Mouse (Mus musculus) left cerebral cortex, adult 18-20 months (tissue): ENCODE data around the gene Hist1h2bp. TPM values are rescaled to one million over a fixed set of nuclear protein-coding genes. Genes with fewer than 3 reads are reported as not detected.

Experiments used
- microRNA-seq, 2 experiments: library from miRNA; unstranded; fragments of <30 nt; microRNA quantifications; one replicate each; pipeline ENCODE4 v1.2.0; 2021
- total RNA-seq, 2 experiments: library from RNA; stranded (reverse); gene quantifications; 2 replicates each; pipeline ENCODE4 v1.2.3; 2021

Hist1h2bp gene
- total RNA-seq, 2 experiments from 2014 or later = 4.1 to 7.0 TPM

Small RNA genes lying within 50 kb of the gene (microRNA-seq; reads per million reads assigned to microRNA genes)
- gene Gm19658 (0 reads per million in 2 experiments), gene Gm44346 (0 reads per million in 2 experiments), gene Gm44454 (0 reads per million in 2 experiments), gene Gm44466 (0 reads per million in 2 experiments)

Other genes with a start within 250 kb of the Hist1h2bp start
- not detected for gene Olfr1366, start 244.7 kb upstream of the Hist1h2bp start, total RNA-seq
- not detected for gene Olfr1535, start 227.6 kb upstream of the Hist1h2bp start, total RNA-seq
- not detected for gene Olfr1364, start 205.7 kb upstream of the Hist1h2bp start, total RNA-seq
- not detected for gene Olfr1362, start 173.4 kb upstream of the Hist1h2bp start, total RNA-seq
- not detected for gene Olfr11, start 144.9 kb upstream of the Hist1h2bp start, total RNA-seq
- not detected for gene Olfr1361, start 124.1 kb upstream of the Hist1h2bp start, total RNA-seq
- not detected for gene Olfr1360, start 110.1 kb upstream of the Hist1h2bp start, total RNA-seq
- gene Olfr1359, start 89.3 kb upstream of the Hist1h2bp start, total RNA-seq = not detected
- gene Hist1h2bl, start 71.3 kb upstream of the Hist1h2bp start, total RNA-seq = 10 to 100 TPM; 20.0 to 20.4 TPM
- 10 to 100 TPM; 20.3 to 34.8 TPM for gene Hist1h2ai, start 71.0 kb upstream of the Hist1h2bp start, total RNA-seq
- gene Hist1h3h, start 69.8 kb upstream of the Hist1h2bp start, total RNA-seq = 10 to 100 TPM; 57.9 to 62.6 TPM
- gene Hist1h2bm, start 65.4 kb upstream of the Hist1h2bp start, total RNA-seq = 1 to 10 TPM; 2.7 to 2.9 TPM
- 10 to 100 TPM; 21.0 to 22.9 TPM for gene Hist1h4j, start 52.4 kb upstream of the Hist1h2bp start, total RNA-seq
- gene Hist1h4k, start 37.0 kb upstream of the Hist1h2bp start, total RNA-seq = 100 to 1,000 TPM; 420 to 436 TPM
- gene Hist1h2ak, start 33.6 kb upstream of the Hist1h2bp start, total RNA-seq = 10 to 100 TPM; 10.2 to 19.7 TPM
- gene Hist1h2bn, start 33.3 kb upstream of the Hist1h2bp start, total RNA-seq = 1 to 10 TPM; 6.3 to 9.2 TPM
- gene Hist1h1b, start 6.8 kb upstream of the Hist1h2bp start, total RNA-seq = 1 to 10 TPM; 8.4 to 9.0 TPM
- gene Hist1h3i, start 4.1 kb upstream of the Hist1h2bp start, total RNA-seq = 10 to 100 TPM; 65.2 to 77.9 TPM
- gene Hist1h2an, start 243 bp upstream of the Hist1h2bp start, total RNA-seq = 1 to 10 TPM; 1.1 to 2.8 TPM
- gene Hist1h2bq, start 22.7 kb downstream of the Hist1h2bp start, total RNA-seq = 10 to 100 TPM; 23.2 to 34.4 TPM
- gene Hist1h2ao, start 23.0 kb downstream of the Hist1h2bp start, total RNA-seq = 1 to 10 TPM in 1 of 2 experiments, not detected in 1; 6.2 TPM
- 100 to 1,000 TPM; 252 to 307 TPM for gene Hist1h4m, start 24.3 kb downstream of the Hist1h2bp start, total RNA-seq
- gene Hist1h4n, start 44.7 kb downstream of the Hist1h2bp start, total RNA-seq = 10 to 100 TPM; 48.9 to 61.1 TPM
- gene Hist1h2ap, start 46.0 kb downstream of the Hist1h2bp start, total RNA-seq = 10 to 100 TPM; 27.2 to 27.7 TPM
- gene Hist1h2br, start 46.3 kb downstream of the Hist1h2bp start, total RNA-seq = 10 to 100 TPM; 22.9 to 33.6 TPM
- gene Zfp184, start 157.6 kb downstream of the Hist1h2bp start, total RNA-seq = 1 to 10 TPM; 3.0 to 3.8 TPM
- not detected for gene Pom121l2, start 193.7 kb downstream of the Hist1h2bp start, total RNA-seq
- 1 to 10 TPM in 1 of 2 experiments, under 1 TPM in 1; 0.35 to 1.2 TPM for gene Prss16, start 222.3 kb downstream of the Hist1h2bp start, total RNA-seq
- gene Hist1h2ah, start 248.1 kb downstream of the Hist1h2bp start, total RNA-seq = 10 to 100 TPM; 24.4 to 38.7 TPM
- gene Hist1h2bk, start 248.4 kb downstream of the Hist1h2bp start, total RNA-seq = 10 to 100 TPM; 14.5 to 16.1 TPM